Mouse (Mus musculus) frontal cortex, postnatal 10 days (tissue): Measurements from ENCODE around the gene Rassf3.

ENCODE experiments used
- DNase-seq, 2 experiments: peaks; one replicate each; pipeline ENCODE4 v3.0.0; 2022; ENCODE audit warnings: low spot score in 2 of 2, mixed read lengths in 1 of 2

Rassf3 gene

GRCm38 (mm10) chr10:121403104-121403503 is 73.0 kb downstream of the Rassf3 start:
- no peak for DNase-seq

DNA sequence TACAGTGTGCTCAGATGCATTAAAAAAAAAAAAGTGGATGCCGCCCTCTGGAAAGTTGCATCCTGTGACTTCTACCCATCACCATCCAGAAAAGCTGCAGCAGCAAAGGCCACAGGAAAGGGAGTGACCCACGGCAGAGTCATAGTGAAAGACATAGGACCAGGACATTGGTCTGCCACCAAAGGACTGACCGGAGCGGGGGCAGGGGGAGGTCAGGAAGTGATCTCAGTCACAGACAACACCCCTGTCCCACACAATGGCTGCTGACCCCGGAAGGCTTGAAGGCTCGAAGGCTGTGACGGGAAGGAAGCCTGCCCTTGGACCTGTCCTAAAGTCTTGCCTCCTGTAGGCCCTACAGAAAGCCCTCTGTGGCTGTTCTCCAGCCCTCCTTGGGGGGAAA is 75.1 kb downstream of the Rassf3 start:
- DNase-seq: no peak

- no peak for DNase-seq
Observed at GRCm38 (mm10) chr10:121398599-121398998, 77.5 kb downstream of the Rassf3 start.

DNA sequence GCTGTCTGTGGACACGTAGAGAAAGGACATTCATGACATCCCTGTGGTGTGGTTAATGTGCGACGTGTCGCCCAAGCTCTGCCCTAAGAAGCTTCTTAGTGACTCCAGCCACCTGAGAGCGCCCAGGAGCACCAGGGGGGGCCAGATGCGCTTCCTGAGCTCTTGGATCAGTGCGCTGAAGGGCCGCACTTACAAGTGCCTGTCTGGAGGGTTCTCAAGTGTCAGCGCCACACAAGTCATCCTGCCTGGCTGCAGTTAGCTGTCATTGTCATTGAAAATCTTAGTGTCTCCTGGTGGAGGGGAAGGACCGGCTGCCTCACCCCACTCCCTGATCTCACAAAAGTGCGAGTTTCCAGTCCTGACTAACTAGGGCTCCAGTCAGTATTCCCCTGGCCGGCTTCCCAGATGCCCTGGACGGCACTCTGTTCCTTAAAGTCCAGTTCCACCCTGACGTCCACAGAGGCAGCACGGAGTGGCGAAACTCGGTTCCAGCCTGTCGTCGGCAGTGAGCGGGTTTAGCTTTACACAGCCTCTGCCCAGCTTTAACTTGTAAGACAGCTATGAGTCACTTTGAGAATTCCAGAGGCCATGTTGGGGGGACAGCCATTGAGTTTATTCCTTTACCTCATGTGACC is 80.5 kb downstream of the Rassf3 start:
- DNase-seq: no peak

DNA sequence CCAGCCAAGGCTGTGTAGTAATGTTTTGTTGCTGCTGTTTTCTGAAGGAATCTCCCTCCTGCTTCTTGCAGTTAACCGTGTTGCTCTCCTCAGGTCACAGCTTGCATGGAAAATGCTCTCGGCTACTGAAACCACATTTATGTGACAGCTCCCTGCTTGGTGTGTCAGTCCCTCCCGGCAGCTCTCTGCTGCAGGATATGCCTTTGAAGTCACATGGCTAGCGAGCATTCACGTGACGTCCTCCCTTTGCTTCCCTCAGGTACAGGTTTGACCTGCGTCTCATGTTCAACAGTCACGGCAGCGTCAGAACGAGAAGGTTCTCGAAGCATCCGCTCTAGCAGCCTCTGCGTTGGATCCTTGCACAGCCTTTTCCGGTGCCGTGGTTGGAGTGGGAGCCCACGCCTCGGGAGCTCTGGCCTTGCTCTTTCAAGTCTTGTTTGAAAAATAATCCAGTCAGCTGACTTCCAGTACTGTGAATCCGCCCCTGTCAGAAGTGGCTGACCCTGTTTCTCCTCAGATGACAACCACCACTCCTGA is 81.3 kb downstream of the Rassf3 start:
- no peak for DNase-seq

DNA sequence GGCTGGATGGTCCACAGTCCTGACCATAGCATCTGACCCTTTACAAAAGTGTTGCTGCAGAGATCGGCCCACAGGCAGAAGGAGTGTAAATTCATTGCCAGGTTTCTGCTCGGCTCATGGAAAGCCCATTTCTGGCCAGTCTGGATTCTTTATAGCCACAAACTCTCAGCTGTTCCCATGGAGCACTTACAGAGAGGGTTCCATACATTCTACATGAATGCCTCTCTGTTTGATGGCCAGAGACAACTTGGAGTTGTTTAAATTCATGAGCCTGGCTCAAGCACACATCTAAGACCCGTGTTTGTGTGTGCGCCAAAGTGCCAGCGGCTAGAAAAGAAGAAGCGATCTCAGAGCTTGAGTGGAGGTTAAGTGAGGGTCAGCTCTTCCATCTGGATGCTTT is 81.9 kb downstream of the Rassf3 start:
- no peak for DNase-seq

DNA sequence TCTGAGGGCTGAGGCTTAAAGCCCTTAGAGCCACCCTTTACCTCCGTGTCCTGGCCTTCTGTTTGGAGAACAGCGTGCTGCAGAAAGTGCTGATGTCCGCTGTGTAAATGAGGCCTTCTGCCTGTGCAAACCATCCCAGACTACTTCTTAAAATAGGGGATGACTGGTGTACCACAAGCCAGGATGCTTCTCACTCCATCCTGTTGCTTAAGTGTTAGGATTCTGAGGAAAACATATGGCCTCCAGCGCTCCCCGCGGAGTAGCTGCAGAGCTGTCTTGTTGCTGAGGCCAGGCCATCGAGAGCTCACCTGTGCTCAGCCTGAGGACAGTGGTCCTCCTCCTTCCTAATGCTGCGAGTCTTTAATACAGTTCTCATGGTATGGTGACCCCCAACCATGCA is 84.2 kb downstream of the Rassf3 start:
- no peak for DNase-seq

- no peak for DNase-seq
Observed at GRCm38 (mm10) chr10:121390602-121391001, 85.5 kb downstream of the Rassf3 start.

DNA sequence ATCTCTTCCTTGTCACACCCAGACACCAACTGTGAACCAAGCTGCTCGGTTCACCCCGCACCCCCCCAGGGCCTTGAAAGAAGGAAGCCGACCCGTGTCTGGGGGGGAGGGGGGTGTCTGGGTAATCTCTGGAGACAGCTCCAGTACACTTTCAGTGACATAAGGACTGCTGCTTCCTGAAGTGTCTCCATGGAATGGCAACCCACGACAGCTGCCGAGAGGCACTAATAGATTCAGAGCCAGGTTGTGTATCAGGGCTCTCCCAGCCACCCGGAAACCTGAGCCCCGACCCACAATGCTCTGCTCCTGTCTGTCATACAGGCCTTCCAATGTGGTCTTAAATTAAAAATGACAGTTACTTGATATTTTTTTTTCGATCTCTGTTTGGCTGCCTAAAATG is 89.8 kb downstream of the Rassf3 start:
- DNase-seq: no peak

DNA sequence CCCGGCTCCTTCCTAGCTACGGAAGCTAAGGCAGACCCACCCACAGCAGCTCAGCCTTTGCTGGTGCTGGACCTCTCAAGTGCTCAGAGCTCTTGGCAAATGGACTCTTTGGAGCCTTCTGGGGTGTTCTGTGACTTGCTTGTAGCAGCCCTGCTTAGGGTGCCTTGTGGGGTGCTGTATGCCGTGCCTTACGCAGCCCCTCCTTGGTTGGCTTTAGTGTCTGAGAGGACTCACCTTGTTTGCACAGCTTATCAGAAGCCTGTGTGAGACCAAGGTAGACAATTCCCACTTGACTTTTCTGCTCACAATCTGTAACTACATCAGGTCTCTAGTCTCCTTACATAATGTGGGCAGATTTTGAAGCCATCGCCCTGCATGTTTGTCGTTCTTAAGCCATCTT is 90.5 kb downstream of the Rassf3 start:
- DNase-seq: no peak

- no peak for DNase-seq
Observed at GRCm38 (mm10) chr10:121384710-121385109, 91.4 kb downstream of the Rassf3 start.

- DNase-seq: no peak
Observed at GRCm38 (mm10) chr10:121381280-121381679, 94.9 kb downstream of the Rassf3 start.

- no peak for DNase-seq
Observed at GRCm38 (mm10) chr10:121379387-121379786, 96.8 kb downstream of the Rassf3 start.

GRCm38 (mm10) chr10:121376530-121377271 is 99.4 kb downstream of the Rassf3 start:
- DNase-seq: no peak

DNA sequence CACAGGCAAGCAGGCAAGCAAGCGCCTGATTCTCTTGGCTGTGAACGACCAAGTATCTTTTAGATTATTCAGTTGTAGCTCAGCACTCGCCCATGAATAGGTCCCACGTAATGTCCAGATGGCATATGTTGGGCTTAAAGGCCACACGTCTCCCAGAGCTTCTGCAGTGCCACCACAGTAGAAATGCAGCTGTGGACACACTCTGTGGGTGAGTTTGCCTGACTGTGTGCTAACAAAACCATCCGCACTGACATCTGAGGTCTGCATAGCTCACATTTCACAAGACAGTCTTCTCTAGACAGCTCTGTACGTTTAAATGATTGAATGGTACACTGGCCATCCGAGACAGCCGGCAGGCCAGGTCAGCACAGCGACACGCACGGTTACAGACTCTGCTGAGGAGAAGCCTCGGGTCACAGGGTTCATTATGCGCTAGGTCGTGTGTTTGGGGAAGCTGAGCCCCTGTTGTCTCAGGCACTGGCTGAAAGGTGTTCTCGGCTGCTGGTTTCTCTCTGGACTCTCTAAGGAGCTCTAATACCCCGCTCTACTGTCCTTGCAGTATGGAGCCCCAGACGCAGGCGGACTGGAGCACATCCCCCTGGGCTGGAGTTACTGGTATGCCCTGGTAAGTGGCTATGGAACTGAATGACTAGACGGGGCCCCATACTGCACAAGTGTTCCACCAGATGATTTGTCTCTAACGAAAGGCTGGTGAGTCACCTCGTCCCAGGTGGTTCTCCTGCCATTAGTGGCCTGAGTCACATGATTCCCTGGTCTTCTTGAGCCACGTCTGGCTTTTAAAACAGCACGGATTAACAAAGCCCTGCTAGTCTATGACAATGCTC is 100.3 kb downstream of the Rassf3 start:
- no peak for DNase-seq

- no peak for DNase-seq
Observed at GRCm38 (mm10) chr10:121374693-121375620, 101.2 kb downstream of the Rassf3 start.

DNA sequence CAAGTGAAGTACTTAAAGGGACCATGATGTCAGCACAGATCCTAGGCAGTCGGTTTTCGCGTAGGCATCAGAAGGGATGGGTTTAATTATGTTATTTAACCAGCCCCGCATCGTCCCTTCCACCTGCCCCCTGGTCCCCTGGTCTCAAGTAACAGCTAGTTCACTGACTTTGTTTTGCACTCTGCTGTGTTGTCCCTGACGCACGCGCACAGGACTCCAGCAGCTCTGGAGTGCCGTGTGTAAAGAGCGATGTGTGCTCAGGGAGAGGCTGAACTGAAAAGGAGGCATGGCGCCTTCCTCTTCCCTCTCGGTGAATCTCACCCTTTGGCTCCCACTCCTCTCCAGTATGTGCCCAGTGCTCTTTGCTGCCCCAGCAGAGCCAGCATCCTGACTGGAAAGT is 102.1 kb downstream of the Rassf3 start:
- no peak for DNase-seq

GRCm38 (mm10) chr10:121370777-121371176 is 105.4 kb downstream of the Rassf3 start:
- no peak for DNase-seq

- no peak for DNase-seq
Observed at GRCm38 (mm10) chr10:121368783-121369465, 107.2 kb downstream of the Rassf3 start.

DNA sequence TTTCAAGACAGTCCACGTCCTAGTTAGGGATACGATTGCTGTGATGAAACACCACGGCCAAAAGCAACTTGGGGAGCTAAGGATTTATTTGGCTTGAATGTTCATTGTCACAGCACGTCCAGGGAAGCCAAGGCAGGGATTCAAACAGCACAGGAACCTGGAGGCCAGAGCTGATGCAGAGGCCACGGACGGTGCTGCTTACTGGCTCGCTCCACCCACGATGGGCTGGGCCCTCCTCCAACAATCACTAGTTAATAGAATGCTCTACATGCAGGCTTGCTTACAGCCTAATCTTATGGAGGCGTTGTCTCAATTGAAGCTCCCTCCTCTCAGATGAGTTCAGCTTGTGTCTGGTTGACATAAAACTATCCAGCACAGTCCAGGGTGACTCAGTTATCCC is 108.4 kb downstream of the Rassf3 start:
- DNase-seq: no peak

- no peak for DNase-seq
Observed at GRCm38 (mm10) chr10:121367271-121367670, 108.9 kb downstream of the Rassf3 start.
